Mouse (Mus musculus): ENCODE results near the gene Hmgcs1. TPM values are rescaled to one million over a fixed set of nuclear protein-coding genes. Genes with fewer than 3 reads are reported as not detected.
A peak's percentile ranks its signal among the peaks of the same experiment; 100 is the strongest.

Gene Hmgcs1
- 178 and 217 TPM in 2 replicates for polyA plus RNA-seq (2014; fragmentation: Nextera tagmentation; extraction: Ambion mirVana)

DNA sequence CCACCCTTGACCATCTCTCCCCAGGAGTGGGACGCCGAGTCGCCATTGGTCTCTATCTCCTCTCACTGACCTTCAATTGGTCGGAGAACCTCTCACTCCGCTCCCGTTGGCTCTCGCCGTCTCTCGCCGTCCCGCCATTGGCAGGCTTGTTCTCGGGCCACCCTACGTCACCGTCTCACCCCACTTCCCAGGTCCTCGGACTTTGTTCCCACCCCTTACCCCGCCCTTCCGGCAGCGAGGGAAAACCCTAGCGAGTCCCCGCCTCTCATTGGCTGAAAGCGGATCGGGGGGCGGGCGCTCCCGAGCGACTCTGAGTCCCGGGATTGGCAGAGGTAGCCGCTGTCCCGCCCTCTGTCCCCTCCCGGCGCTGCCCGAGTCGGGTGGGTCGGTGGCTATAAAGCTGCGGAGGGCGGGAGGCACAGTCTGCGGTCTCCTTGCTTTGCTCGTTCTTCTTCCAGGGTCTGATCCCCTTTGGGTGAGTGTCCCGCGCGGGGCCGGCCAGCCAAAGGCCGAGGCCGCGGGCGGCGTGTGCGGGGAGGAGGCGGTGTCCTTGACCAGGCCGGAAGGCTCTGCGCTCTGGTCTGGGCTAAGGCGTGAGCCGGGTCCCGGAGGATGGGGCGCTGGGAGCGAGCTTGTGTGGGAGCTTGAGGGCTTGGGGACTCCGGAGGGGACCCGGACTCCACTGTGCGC is at the start of gene Hmgcs1:
Gene Hmgcs1 (plus strand): TSS at position 341 of the 690 bp plus-strand sequence.
- Histone ChIP-seq H3K36me3 (ENCODE audit: control insufficient read depth, insufficient read depth, low read length) (0 out of 2 replicates have a peak, but pooled peaks cover 3% of the 10 kb centered on the region), H3K27ac (ENCODE audit: low read length) (peak within 1 kb of the TSS; percentile 97), H3K4me1 (ENCODE audit: control insufficient read depth, insufficient read depth, low read length) (peaks cover 6% of the 10 kb centered on the region; the same call in 1 of the 2 replicates), H3K4me3 (ENCODE audit: low read depth, low read length) (peak within 1 kb of the TSS; percentile 99), H3K9me3 (ENCODE audit: control insufficient read depth, low read depth, low read length) (no peaks in the 10 kb centered on the region), H3K4me2 (replicated peaks; ENCODE audit: low read depth, low read length) (peak within 1 kb of the TSS; percentile 79), H3K9ac (replicated peaks; ENCODE audit: low read depth, low read length) (peak within 1 kb of the TSS; percentile 86), H3K27me3 (ENCODE audit: control insufficient read depth, insufficient read depth, low read length) (no peaks in the 10 kb centered on the region)
- peak; percentile 99 for ATAC-seq (ENCODE audit: insufficient number of reproducible peaks, insufficient read depth, low FRiP score, low read depth)
- under 1% methylated on average over 59 of the region's 59 CpGs for WGBS

DNA sequence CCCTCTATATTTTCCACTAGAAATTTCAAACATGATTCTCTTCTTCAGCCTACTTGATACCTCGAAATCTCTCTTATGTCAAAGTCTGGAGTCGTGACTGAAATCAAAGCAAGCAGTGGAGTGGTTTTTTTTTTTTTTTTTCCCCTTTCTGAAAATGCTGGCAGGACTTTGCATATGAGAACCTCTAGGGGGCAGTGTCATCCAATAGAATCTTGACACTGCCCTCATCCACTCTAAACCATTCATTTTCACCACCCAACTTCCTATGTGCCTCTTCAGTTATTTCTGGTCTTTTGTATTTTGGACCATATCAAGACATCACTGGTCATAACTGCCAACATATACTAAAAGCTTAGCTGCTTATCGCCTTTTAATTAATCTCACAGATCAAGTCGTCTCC is 49.7 kb upstream of the Hmgcs1 start:
- ATAC-seq (ENCODE audit: insufficient number of reproducible peaks, insufficient read depth, low FRiP score, low read depth): no peak

DNA sequence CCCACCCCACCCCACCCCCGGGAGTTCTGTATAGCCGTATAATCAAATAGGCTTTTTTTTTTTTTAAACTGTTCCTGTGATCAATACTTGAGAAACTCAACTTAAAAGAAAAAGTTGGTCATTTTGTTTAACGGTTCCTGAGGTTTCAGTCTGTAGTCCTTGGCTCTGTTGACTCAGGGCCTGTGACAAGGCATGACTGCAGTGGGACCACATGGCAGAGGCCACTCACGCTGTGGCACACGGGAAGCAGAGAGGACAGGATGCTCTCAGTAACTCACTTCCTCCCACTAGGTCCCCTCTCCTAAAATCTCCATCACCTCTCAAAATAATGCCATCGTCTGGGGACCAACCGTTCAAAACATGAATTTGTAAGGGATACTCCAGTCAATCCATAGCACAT is 49.0 kb upstream of the Hmgcs1 start:
- ATAC-seq (ENCODE audit: insufficient number of reproducible peaks, insufficient read depth, low FRiP score, low read depth): no peak
- Histone ChIP-seq H3K9me3 (ENCODE audit: control insufficient read depth, low read depth, low read length) (no peaks in the 10 kb centered on the region), H3K27me3 (ENCODE audit: control insufficient read depth, insufficient read depth, low read length) (no peaks in the 10 kb centered on the region), H3K27ac (ENCODE audit: low read length) (no peak overlapping the region), H3K36me3 (ENCODE audit: control insufficient read depth, insufficient read depth, low read length) (no peaks in the 10 kb centered on the region), H3K4me1 (ENCODE audit: control insufficient read depth, insufficient read depth, low read length) (no peaks in the 10 kb centered on the region), H3K4me2 (replicated peaks; ENCODE audit: low read depth, low read length) (no peak overlapping the region), H3K4me3 (ENCODE audit: low read depth, low read length) (no peak overlapping the region), H3K9ac (replicated peaks; ENCODE audit: low read depth, low read length) (no peak overlapping the region)
- 77% methylated on average over 7 of the region's 7 CpGs for WGBS

More for the DNA sequence above, 49.7 kb upstream of the Hmgcs1 start:
- Histone ChIP-seq H3K9me3 (ENCODE audit: control insufficient read depth, low read depth, low read length) (no peaks in the 10 kb centered on the region), H3K4me2 (replicated peaks; ENCODE audit: low read depth, low read length) (no peak overlapping the region), H3K4me3 (ENCODE audit: low read depth, low read length) (no peak overlapping the region), H3K27ac (ENCODE audit: low read length) (no peak overlapping the region), H3K4me1 (ENCODE audit: control insufficient read depth, insufficient read depth, low read length) (no peaks in the 10 kb centered on the region), H3K27me3 (ENCODE audit: control insufficient read depth, insufficient read depth, low read length) (no peaks in the 10 kb centered on the region), H3K36me3 (ENCODE audit: control insufficient read depth, insufficient read depth, low read length) (no peaks in the 10 kb centered on the region), H3K9ac (replicated peaks; ENCODE audit: low read depth, low read length) (no peak overlapping the region)
- WGBS: 38% methylated on average over 4 of the region's 4 CpGs

DNA sequence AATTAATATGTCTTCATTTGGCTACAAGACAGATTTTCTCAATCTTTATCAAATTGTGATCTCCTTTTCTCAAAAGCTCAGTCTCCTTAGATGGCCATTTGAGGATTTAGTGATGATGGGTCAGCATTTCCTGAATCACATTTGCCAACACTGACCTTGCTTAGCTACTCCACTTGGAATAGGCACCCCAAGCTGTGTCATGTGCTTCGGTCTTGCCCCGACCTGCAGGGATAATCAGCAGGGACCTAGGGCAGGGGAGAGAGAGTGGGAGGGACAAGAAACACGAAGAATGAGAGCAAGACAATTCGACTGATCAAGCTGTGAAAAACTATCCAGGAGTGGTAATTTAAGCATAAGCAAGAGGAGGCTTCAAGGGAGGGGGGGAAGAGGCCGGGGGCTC is 45.4 kb upstream of the Hmgcs1 start:
- 55% methylated on average over 5 of the region's 5 CpGs for WGBS
- Histone ChIP-seq H3K9me3 (ENCODE audit: control insufficient read depth, low read depth, low read length) (no peaks in the 10 kb centered on the region), H3K27me3 (ENCODE audit: control insufficient read depth, insufficient read depth, low read length) (no peaks in the 10 kb centered on the region), H3K4me3 (ENCODE audit: low read depth, low read length) (no peak overlapping the region), H3K9ac (replicated peaks; ENCODE audit: low read depth, low read length) (no peak overlapping the region), H3K27ac (ENCODE audit: low read length) (no peak overlapping the region), H3K4me1 (ENCODE audit: control insufficient read depth, insufficient read depth, low read length) (no peaks in the 10 kb centered on the region), H3K4me2 (replicated peaks; ENCODE audit: low read depth, low read length) (no peak overlapping the region), H3K36me3 (ENCODE audit: control insufficient read depth, insufficient read depth, low read length) (no peaks in the 10 kb centered on the region)
- no peak for ATAC-seq (ENCODE audit: insufficient number of reproducible peaks, insufficient read depth, low FRiP score, low read depth)

DNA sequence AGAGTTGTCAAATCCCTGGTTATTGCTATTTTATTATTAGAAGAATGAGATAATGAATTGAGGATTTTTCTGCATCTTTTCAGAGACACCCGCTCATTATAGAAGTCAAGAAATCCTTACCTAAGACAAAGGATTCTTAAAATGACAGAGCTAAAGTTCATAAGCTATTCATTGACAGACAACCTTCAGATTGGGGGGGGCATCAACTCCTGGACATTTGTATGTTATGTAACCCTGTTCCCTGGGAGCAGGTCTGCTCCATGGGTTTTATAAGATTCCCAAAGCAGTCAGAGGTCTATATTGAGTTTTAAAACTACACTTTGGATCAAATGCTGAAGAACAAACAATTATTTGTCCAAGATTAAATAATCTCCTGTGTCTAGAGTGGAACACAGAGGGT is 43.7 kb upstream of the Hmgcs1 start:
- Histone ChIP-seq H3K4me2 (replicated peaks; ENCODE audit: low read depth, low read length) (no peak overlapping the region), H3K9me3 (ENCODE audit: control insufficient read depth, low read depth, low read length) (no peaks in the 10 kb centered on the region), H3K4me1 (ENCODE audit: control insufficient read depth, insufficient read depth, low read length) (no peaks in the 10 kb centered on the region), H3K36me3 (ENCODE audit: control insufficient read depth, insufficient read depth, low read length) (no peaks in the 10 kb centered on the region), H3K27ac (ENCODE audit: low read length) (no peak overlapping the region), H3K4me3 (ENCODE audit: low read depth, low read length) (no peak overlapping the region), H3K9ac (replicated peaks; ENCODE audit: low read depth, low read length) (no peak overlapping the region), H3K27me3 (ENCODE audit: control insufficient read depth, insufficient read depth, low read length) (no peaks in the 10 kb centered on the region)
- 96% methylated on average over 1 of the region's 1 CpGs for WGBS
- ATAC-seq (ENCODE audit: insufficient number of reproducible peaks, insufficient read depth, low FRiP score, low read depth): no peak

DNA sequence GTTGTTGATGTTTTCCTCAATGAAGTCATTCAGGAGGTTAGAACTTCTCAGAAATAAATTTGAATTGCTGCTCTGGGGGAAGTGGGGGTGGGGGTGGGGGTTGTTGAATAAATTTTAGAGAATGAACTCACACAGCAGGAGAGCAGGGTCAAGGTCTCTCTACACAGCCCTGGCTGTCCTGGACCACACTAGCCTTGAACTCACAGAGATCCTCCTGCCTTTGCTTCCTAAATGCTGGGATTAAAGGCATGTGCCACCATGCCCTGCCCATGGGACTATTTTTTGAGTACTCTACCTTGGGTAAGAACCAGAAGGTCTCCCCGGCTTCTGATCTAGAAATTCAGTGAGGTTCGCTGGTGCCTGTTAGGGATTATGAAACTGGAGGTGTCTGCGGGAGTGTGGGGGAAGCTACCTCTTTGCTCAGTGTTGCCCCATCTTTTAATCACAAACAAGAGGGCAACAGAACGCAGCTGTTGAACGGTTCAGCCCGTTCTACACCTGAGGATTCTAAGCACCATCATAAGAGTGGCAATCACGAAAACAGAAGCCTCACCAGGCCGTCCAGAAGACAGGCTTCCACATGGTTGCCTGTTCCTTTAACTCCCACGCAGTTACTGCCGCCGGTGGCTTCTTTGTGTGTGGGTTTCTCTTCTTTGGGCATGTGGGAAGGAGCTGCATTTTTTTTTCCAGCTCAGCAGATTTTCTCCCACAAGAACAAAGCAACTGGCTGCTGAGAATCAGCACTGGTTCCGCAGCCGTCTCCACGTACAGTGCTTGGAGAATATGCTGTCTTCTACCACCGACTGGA is 41.1 kb upstream of the Hmgcs1 start:
- H3K4me2 ChIP-seq (replicated peaks; ENCODE audit: low read depth, low read length): no peak overlapping the region
- 54% methylated on average over 15 of the region's 15 CpGs for WGBS
- no peak overlapping the region for H3K9ac ChIP-seq (replicated peaks; ENCODE audit: low read depth, low read length)
- H3K36me3 ChIP-seq (ENCODE audit: control insufficient read depth, insufficient read depth, low read length): no peaks in the 10 kb centered on the region
- ATAC-seq (ENCODE audit: insufficient number of reproducible peaks, insufficient read depth, low FRiP score, low read depth): no peak
- no peaks in the 10 kb centered on the region for H3K4me1 ChIP-seq (ENCODE audit: control insufficient read depth, insufficient read depth, low read length)
- no peak overlapping the region for H3K27ac ChIP-seq (ENCODE audit: low read length)
- H3K9me3 ChIP-seq (ENCODE audit: control insufficient read depth, low read depth, low read length): no peaks in the 10 kb centered on the region
- H3K27me3 ChIP-seq (ENCODE audit: control insufficient read depth, insufficient read depth, low read length): no peaks in the 10 kb centered on the region
- H3K4me3 ChIP-seq (ENCODE audit: low read depth, low read length): no peak overlapping the region

DNA sequence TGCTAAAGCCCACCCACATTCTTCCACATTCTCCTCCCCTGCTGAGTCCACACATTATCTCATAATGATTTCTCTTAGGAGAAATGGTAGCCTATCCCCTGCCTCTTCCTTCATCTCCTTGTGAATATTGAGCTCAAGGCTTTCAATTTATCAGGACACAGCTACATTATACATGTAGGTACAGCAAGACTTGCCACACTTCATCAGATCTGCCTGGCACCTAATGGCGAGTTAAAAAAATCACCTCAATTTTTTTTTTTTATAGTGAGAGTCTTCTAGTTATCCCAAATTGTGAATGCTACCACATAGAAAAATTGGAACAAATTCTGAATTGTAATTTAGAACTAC is 40.5 kb upstream of the Hmgcs1 start:
- Histone ChIP-seq H3K36me3 (ENCODE audit: control insufficient read depth, insufficient read depth, low read length) (no peaks in the 10 kb centered on the region), H3K4me3 (ENCODE audit: low read depth, low read length) (no peak overlapping the region), H3K4me2 (replicated peaks; ENCODE audit: low read depth, low read length) (no peak overlapping the region), H3K27ac (ENCODE audit: low read length) (no peak overlapping the region), H3K9me3 (ENCODE audit: control insufficient read depth, low read depth, low read length) (no peaks in the 10 kb centered on the region), H3K9ac (replicated peaks; ENCODE audit: low read depth, low read length) (no peak overlapping the region), H3K4me1 (ENCODE audit: control insufficient read depth, insufficient read depth, low read length) (no peaks in the 10 kb centered on the region), H3K27me3 (ENCODE audit: control insufficient read depth, insufficient read depth, low read length) (no peaks in the 10 kb centered on the region)
- ATAC-seq (ENCODE audit: insufficient number of reproducible peaks, insufficient read depth, low FRiP score, low read depth): no peak
- 89% methylated on average over 1 of the region's 1 CpGs for WGBS

DNA sequence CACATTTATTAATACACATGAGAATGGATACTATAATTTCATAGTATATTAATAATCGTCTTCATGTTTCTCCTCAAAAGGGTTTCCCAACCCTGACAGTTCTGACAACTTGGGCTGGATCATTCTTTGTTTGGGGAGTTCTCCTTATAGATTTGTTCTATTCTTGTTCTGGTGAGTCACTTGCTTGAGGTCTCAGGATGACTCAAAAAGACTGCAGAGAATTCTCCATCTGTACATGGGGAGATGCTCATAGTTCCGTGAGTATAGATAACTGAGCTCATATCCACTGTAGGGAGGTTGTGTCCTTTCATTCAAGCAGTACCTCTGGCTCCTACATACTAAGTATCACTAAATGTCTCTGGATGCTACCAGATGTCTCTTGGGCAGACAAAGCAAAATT is 35.4 kb upstream of the Hmgcs1 start:
- Histone ChIP-seq H3K4me2 (replicated peaks; ENCODE audit: low read depth, low read length) (no peak overlapping the region), H3K9me3 (ENCODE audit: control insufficient read depth, low read depth, low read length) (no peaks in the 10 kb centered on the region; the same call in 1 of the 2 replicates), H3K9ac (replicated peaks; ENCODE audit: low read depth, low read length) (no peak overlapping the region), H3K36me3 (ENCODE audit: control insufficient read depth, insufficient read depth, low read length) (no peaks in the 10 kb centered on the region), H3K27me3 (ENCODE audit: control insufficient read depth, insufficient read depth, low read length) (no peaks in the 10 kb centered on the region), H3K27ac (ENCODE audit: low read length) (no peak overlapping the region), H3K4me1 (ENCODE audit: control insufficient read depth, insufficient read depth, low read length) (no peaks in the 10 kb centered on the region), H3K4me3 (ENCODE audit: low read depth, low read length) (no peak overlapping the region)
- ATAC-seq (ENCODE audit: insufficient number of reproducible peaks, insufficient read depth, low FRiP score, low read depth): no peak
- 88% methylated on average over 2 of the region's 2 CpGs for whole genome bisulfite sequencing

Measured in stomach, embryonic 14.5 days (tissue).